Mouse (Mus musculus) stomach, embryonic 16.5 days (tissue): Measurements from ENCODE around the gene Shroom3. TPM values are rescaled to one million over a fixed set of nuclear protein-coding genes. Genes with fewer than 3 reads are reported as not detected.
A peak's percentile ranks its signal among the peaks of the same experiment; 100 is the strongest.

Experiments
- ATAC-seq: fragments of 200-750 bp; cut with Nextera tagmentation; 2 replicates; pipeline ENCODE4 v1.8.0; 2017; ENCODE audit warnings: moderate number of reproducible peaks, moderate TSS enrichment; ENCODE audit not compliant: insufficient read depth, low FRiP score
- H3K27ac ChIP-seq: fragments of 300-500 bp; sonication (generic); 2 replicates; pipeline ENCODE4 v1.5.1; 2014; ENCODE audit warnings: low read length
- H3K27me3 ChIP-seq: fragments of 300-500 bp; sonication (generic); 2 replicates; pipeline ENCODE4 v1.6.1; 2014; ENCODE audit warnings: low read length, control low read depth, mixed read lengths; ENCODE audit not compliant: control insufficient read depth, insufficient read depth
- H3K36me3 ChIP-seq: fragments of 300-500 bp; sonication (generic); 2 replicates; pipeline ENCODE4 v1.6.1; 2014; ENCODE audit warnings: low read length; ENCODE audit not compliant: control insufficient read depth, insufficient read depth
- H3K4me1 ChIP-seq: fragments of 300-500 bp; sonication (generic); 2 replicates; pipeline ENCODE4 v1.6.1; 2014; ENCODE audit warnings: low read length, control low read depth, mixed read lengths; ENCODE audit not compliant: control insufficient read depth, insufficient read depth
- H3K4me2 ChIP-seq: fragments of 300-500 bp; sonication (generic); 2 replicates; pipeline ENCODE4 v1.6.1; 2014; ENCODE audit warnings: low read depth, low read length, mixed read lengths
- H3K4me3 ChIP-seq: fragments of 300-500 bp; sonication (generic); replicated peaks from 2 replicates; pipeline ENCODE4 v1.5.1; 2014; ENCODE audit warnings: mild to moderate bottlenecking, low read length
- H3K9ac ChIP-seq: fragments of 300-500 bp; sonication (generic); 2 replicates; pipeline ENCODE4 v1.6.1; 2014; ENCODE audit warnings: low read length
- H3K9me3 ChIP-seq: fragments of 300-500 bp; sonication (generic); replicated peaks from 2 replicates; pipeline ENCODE4 v1.6.1; 2016; ENCODE audit warnings: low read length, control low read depth; ENCODE audit not compliant: control insufficient read depth
- WGBS: fragments of 180-500 bp; shearing (Covaris S2); extraction: QIAGEN DNeasy Blood & Tissue Kit; methylation state at CpG from one replicate; pipeline ENCODE4 v1.1.7; 2014; 5-methylcytosine and 5-hydroxymethylcytosine counted together
- polyA plus RNA-seq: library from polyadenylated mRNA; unstranded; fragments of >200 nt; fragmentation: Nextera tagmentation; extraction: Ambion mirVana; gene quantifications from 2 replicates; pipeline ENCODE4 v1.2.1, GENCODE M21; 2015

The Shroom3 gene
- polyA plus RNA-seq, 1 experiment from 2014 or later, result 14.4 TPM

GRCm38 (mm10) chr5:92823495-92823894 lies 140.3 kb downstream of the Shroom3 start:
- H3K27ac ChIP-seq, result no peak overlapping the region
- no peaks in the 10 kb centered on the region for H3K4me1 ChIP-seq
- no peak overlapping the region for H3K4me2 ChIP-seq
- WGBS, result 71% methylated on average over 7 of the region's 7 CpGs
- H3K27me3 ChIP-seq, result no peaks in the 10 kb centered on the region
- H3K9me3 ChIP-seq, result no peaks in the 10 kb centered on the region
- H3K9ac ChIP-seq, result no peak overlapping the region
- H3K4me3 ChIP-seq, result no peak overlapping the region
- no peak for ATAC-seq
- no peaks in the 10 kb centered on the region for H3K36me3 ChIP-seq

GRCm38 (mm10) chr5:92824304-92825009 lies 141.2 kb downstream of the Shroom3 start:
- Histone ChIP-seq H3K27ac (peak overlapping the region; percentile 24; the same call in 1 of the 2 replicates), H3K4me1 (no peaks in the 10 kb centered on the region), H3K27me3 (no peaks in the 10 kb centered on the region), H3K9me3 (no peaks in the 10 kb centered on the region), H3K36me3 (no peaks in the 10 kb centered on the region), H3K4me3 (no peak overlapping the region), H3K4me2 (no peak overlapping the region), H3K9ac (no peak overlapping the region)
- 60% methylated on average over 10 of the region's 10 CpGs for WGBS
- ATAC-seq, result peak; percentile 47; the same call in 1 of the 2 replicates

GRCm38 (mm10) chr5:92830391-92830790 lies 147.2 kb downstream of the Shroom3 start:
- ATAC-seq, result no peak
- H3K4me2 ChIP-seq, result no peak overlapping the region
- no peak overlapping the region for H3K9ac ChIP-seq
- WGBS, result 46% methylated on average over 1 of the region's 1 CpGs
- no peaks in the 10 kb centered on the region for H3K9me3 ChIP-seq
- H3K27me3 ChIP-seq, result no peaks in the 10 kb centered on the region
- H3K36me3 ChIP-seq, result no peaks in the 10 kb centered on the region
- no peak overlapping the region for H3K27ac ChIP-seq
- H3K4me3 ChIP-seq, result no peak overlapping the region
- H3K4me1 ChIP-seq, result peaks cover 5% of the 10 kb centered on the region; the same call in 1 of the 2 replicates

- no peak overlapping the region for H3K4me2 ChIP-seq
- no peak overlapping the region; the same call in 1 of the 2 replicates for H3K9ac ChIP-seq
- WGBS, result 38% methylated on average over 7 of the region's 7 CpGs
- H3K36me3 ChIP-seq, result no peaks in the 10 kb centered on the region
- H3K9me3 ChIP-seq, result no peaks in the 10 kb centered on the region
- no peaks in the 10 kb centered on the region for H3K27me3 ChIP-seq
- peak overlapping the region; percentile 2; the same call in 1 of the 2 replicates for H3K27ac ChIP-seq
- peaks cover 10% of the 10 kb centered on the region for H3K4me1 ChIP-seq
- ATAC-seq, result no peak
- no peak overlapping the region for H3K4me3 ChIP-seq
Measured at GRCm38 (mm10) chr5:92834513-92834912, 151.3 kb downstream of the Shroom3 start.

- Histone ChIP-seq H3K4me1 (peaks cover 30% of the 10 kb centered on the region), H3K36me3 (no peaks in the 10 kb centered on the region), H3K9me3 (no peaks in the 10 kb centered on the region), H3K4me2 (no peak overlapping the region), H3K27me3 (no peaks in the 10 kb centered on the region), H3K4me3 (no peak overlapping the region), H3K27ac (no peak overlapping the region), H3K9ac (no peak overlapping the region)
- ATAC-seq, result no peak
- 74% methylated on average over 4 of the region's 4 CpGs for WGBS
Measured at GRCm38 (mm10) chr5:92837311-92837710, 154.1 kb downstream of the Shroom3 start.

- WGBS, result 73% methylated on average over 9 of the region's 9 CpGs
- no peaks in the 10 kb centered on the region for H3K36me3 ChIP-seq
- no peak overlapping the region for H3K9ac ChIP-seq
- H3K4me3 ChIP-seq, result no peak overlapping the region
- no peaks in the 10 kb centered on the region for H3K27me3 ChIP-seq
- no peaks in the 10 kb centered on the region for H3K9me3 ChIP-seq
- no peak for ATAC-seq
- no peak overlapping the region for H3K4me2 ChIP-seq
- peaks cover 34% of the 10 kb centered on the region for H3K4me1 ChIP-seq
- no peak overlapping the region for H3K27ac ChIP-seq
Measured at GRCm38 (mm10) chr5:92838351-92838784, 155.1 kb downstream of the Shroom3 start.

- Histone ChIP-seq H3K27ac (no peak overlapping the region), H3K4me1 (peaks cover 33% of the 10 kb centered on the region), H3K9me3 (no peaks in the 10 kb centered on the region), H3K9ac (no peak overlapping the region), H3K4me2 (no peak overlapping the region), H3K27me3 (no peaks in the 10 kb centered on the region), H3K4me3 (no peak overlapping the region), H3K36me3 (no peaks in the 10 kb centered on the region)
- ATAC-seq, result no peak
- 63% methylated on average over 4 of the region's 4 CpGs for whole genome bisulfite sequencing
Measured at GRCm38 (mm10) chr5:92839314-92839713, 156.1 kb downstream of the Shroom3 start.

- Histone ChIP-seq H3K27me3 (no peaks in the 10 kb centered on the region), H3K4me3 (no peak overlapping the region), H3K9ac (no peak overlapping the region), H3K36me3 (no peaks in the 10 kb centered on the region), H3K27ac (peak overlapping the region; percentile 46; the same call in 1 of the 2 replicates), H3K4me2 (no peak overlapping the region), H3K9me3 (no peaks in the 10 kb centered on the region), H3K4me1 (peaks cover 30% of the 10 kb centered on the region)
- ATAC-seq, result peak; percentile 76; the same call in 1 of the 2 replicates
- 22% methylated on average over 5 of the region's 5 CpGs for WGBS
Measured at GRCm38 (mm10) chr5:92841474-92841873, 158.2 kb downstream of the Shroom3 start.

GRCm38 (mm10) chr5:92842417-92842816 lies 159.2 kb downstream of the Shroom3 start:
- no peak for ATAC-seq
- no peak overlapping the region for H3K4me3 ChIP-seq
- peaks cover 30% of the 10 kb centered on the region for H3K4me1 ChIP-seq
- H3K36me3 ChIP-seq, result no peaks in the 10 kb centered on the region
- no peak overlapping the region for H3K4me2 ChIP-seq
- 23% methylated on average over 8 of the region's 8 CpGs for WGBS
- peak overlapping the region; percentile 53; the same call in 1 of the 2 replicates for H3K27ac ChIP-seq
- no peaks in the 10 kb centered on the region for H3K9me3 ChIP-seq
- 0 out of 2 replicates have a peak overlapping the region, but pooled peaks have one; percentile 18 for H3K9ac ChIP-seq
- no peaks in the 10 kb centered on the region for H3K27me3 ChIP-seq
